Mouse (Mus musculus) heart, postnatal 14 days (tissue): Measurements from ENCODE around the gene Cbx7. TPM values are rescaled to one million over a fixed set of nuclear protein-coding genes. Genes with fewer than 3 reads are reported as not detected.

Experiments
- DNase-seq, 2 experiments: peaks; one replicate each; pipeline ENCODE4 v3.0.0; 2021 to 2022
- intact Hi-C: fragments of 180-260 bp; cut with DNase I; formaldehyde crosslinking; loops from one replicate; pipeline ENCODE4 v1.15.1; 2025
- long read RNA-seq, 2 experiments: library from polyadenylated mRNA; stranded (forward); transcript quantifications; one replicate each; pipeline ENCODE4 v2.0.0; 2021
- total RNA-seq, 2 experiments: library from RNA; stranded (reverse); gene quantifications; 2 replicates each; pipeline ENCODE4 v1.2.3; 2021

Gene Cbx7
- 1 to 10 TPM; 3.6 to 7.8 TPM for total RNA-seq
- long read RNA-seq, experiment 1, partial matches to known transcripts: 2 of 7 reads
- long read RNA-seq, experiment 1, other reads (novel, unspliced or antisense): 2 of 7 reads
- long read RNA-seq, experiment 2, partial matches to known transcripts: 6 of 14 reads
- long read RNA-seq, experiment 2, other reads (novel, unspliced or antisense): 4 of 14 reads

DNA sequence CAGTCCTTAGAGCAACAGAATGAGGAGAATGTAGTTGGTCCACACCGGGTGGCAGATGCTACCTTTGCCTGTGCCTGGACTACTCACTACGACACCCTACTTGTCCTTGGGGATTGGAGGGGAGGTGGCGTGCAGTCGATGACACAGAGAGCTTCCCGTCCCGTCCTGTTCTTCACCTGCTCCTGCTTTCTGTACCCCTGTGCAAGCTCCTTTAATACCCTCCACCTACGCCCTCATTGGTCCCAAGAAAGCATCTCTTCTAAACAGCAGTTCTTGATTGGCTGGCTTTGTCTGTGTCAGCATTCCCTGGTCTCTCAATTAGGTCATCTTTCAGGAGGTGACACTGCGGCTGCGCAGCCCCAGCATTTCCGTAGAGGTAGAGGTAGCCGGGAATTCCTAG lies at the start of gene Cbx7:
Cbx7 (minus strand) TSS at position 180 of the 400 bp plus-strand sequence.
- intact Hi-C loops: no loop called here
- no peak for DNase-seq

- intact Hi-C loops: no loop called here
- DNase-seq: no peak
Observed at GRCm38 (mm10) chr15:80020516-80020915, 49.6 kb upstream of the Cbx7 start.

- intact Hi-C loops: no loop called here
- no peak for DNase-seq
Observed at GRCm38 (mm10) chr15:80019625-80020024, 48.7 kb upstream of the Cbx7 start.

DNA sequence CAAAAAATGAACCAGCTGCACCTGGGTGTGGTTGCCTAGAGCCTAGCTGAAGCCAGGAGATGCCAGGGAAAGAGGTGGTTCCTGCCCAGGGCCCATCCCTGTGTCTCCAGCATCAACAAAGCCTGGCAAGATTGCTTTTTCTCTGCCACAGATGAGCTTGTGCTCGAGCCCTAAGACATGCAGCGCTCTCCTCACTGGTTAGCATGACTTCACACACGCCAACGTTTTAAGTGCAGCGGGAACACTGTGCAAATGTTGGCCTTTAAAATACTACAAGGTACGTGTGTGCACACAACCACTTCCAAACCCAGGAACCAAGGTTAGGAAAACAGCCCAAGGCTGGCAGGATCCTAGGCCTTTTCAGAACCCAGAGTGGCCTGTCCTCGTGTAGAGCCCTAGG lies 48.3 kb upstream of the Cbx7 start:
- DNase-seq: no peak
- intact Hi-C loops: no loop called here

GRCm38 (mm10) chr15:80016563-80017301 lies 45.8 kb upstream of the Cbx7 start:
- no peak for DNase-seq
- intact Hi-C loops: no loop called here

DNA sequence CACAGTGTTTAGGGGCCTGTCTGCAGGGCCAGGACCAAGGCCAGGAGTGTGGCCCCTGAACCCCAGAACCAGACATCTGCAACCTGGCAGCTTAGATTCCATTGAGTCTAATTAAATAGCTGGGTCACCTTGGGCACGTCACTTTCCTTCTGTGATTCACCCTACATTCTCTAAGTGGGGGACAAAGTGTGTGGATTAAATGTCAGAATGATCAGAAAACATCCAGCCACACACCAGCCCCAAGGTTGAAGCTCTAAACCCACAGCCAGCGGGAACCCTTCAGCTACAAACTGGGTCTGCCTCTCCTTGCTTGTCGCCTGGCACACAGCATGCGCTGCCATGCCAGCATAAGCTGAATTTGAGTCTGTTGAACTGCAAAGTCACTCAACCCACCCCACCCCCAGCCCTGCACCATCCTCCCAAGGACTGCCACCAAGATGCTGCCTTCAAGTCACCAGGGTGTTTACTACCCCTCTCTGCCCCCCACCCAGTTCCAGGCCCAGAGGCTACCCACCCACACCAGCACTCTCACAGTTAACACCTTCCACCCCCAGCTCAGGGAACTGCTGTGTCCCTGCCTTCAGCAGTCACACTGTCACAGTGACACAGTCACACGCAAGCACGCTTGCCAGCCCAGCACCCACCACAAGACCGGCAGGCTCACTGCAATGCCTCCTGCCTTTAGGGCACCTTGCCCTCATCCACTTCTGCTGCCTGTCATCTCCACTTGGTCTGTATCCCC lies 44.5 kb upstream of the Cbx7 start:
- intact Hi-C loops: no loop called here
- DNase-seq: no peak

GRCm38 (mm10) chr15:80014321-80015210 lies 43.6 kb upstream of the Cbx7 start, which contains the start of gene Pdgfb:
Gene Pdgfb, minus strand, starts transcription at chr15:80014977.
- intact Hi-C loops: loop anchor here (1.0 kb wide), 1 partner anchor 36 kb away; no protein-coding TSS in a partner anchor
- DNase-seq: peak; percentile 78 to 79

DNA sequence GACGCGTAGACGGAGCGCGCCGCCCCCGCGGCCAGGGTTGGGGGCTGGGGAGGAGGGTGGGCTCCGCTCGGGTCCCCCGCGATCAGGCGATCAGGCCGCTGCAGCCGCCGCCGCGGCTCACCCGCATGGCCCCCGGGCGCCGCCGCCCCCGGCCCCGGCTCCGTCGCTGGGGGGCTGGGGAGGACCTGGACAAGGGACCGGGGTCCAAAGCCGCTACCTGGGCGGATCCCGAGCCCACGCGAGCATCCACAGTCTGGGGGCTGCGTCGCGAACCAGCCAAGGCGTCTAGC lies 43.1 kb upstream of the Cbx7 start:
- intact Hi-C loops: loop anchor here (1.0 kb wide), 1 partner anchor 36 kb away; no protein-coding TSS in a partner anchor
- no peak for DNase-seq

GRCm38 (mm10) chr15:80013256-80014030 lies 42.5 kb upstream of the Cbx7 start:
- intact Hi-C loops: loop anchor here (1.0 to 2.0 kb wide), 3 partner anchors 37 to 61 kb away; no protein-coding TSS in a partner anchor
- no peak for DNase-seq

DNA sequence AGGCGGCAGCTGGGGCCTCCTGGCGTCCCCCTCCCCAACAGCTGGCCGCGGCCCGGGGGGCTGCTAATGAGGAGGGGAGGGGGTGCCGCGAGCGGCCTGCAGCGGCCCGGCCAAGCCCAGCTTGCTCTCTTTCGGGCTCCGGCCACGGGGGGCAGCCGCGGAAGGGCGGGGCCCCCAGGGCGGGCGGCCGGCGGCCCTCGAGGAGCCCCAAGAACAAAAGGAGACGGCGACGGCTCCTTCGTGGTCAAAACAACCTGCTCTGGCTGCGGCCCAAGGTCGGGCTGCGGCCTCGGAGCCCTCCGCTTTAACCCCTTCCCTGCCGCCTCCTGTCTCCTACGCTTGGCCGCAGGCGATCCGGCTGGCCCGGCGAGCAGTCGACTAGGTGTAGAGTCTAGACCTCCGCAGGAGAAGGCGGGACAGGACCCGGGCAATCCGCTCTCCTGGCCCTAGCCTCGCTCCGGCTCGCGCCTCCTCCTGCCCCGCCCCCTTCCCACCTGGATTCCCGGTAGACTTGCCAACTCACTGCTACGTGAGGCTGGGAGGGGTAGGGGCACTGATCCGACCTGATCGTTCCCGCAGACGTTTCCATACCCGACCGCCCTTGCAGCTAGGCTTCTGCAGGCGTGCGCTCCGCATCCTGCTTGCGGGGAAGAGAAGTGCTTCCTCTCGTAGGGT lies 41.7 kb upstream of the Cbx7 start:
- DNase-seq: peak; percentile 63 to 73
- intact Hi-C loops: loop anchor here (2.0 kb wide), 2 partner anchors 60 kb away; no protein-coding TSS in a partner anchor

DNA sequence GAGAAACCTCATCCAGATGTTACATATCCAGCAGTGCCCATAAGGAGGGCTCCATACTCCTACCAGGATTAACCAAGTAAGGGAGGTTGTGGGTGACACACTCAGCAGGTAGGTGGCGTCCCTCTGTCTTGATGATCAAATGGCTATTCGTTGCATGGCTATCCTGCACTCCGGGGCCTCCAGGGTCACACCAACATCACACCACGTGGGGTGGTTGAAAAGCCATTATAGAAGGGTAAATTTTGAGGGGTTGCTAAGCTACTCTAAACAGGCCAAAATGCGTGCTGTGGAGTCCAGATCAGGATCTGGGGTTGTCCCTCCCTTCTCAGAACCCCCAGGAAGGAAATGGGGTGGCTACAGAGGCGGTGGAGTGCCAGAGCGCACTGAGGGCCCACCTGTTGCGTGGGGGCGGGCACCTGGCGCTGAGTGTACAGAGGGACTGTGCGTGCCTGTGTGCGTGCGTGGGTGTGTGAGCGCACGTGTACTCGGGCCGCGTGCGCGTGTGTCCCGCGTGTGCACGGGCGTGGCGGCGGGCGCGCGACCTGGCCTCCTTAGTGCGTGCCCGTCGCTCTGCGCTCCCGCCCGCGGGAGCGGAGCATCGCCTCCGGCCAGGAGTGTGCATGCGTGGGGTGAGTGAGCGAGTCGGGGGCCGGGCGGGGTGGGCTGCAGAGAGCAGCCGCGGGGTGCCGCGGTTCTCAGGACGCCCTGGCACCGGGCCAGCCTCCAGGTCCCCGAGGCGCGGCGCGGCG lies 41.0 kb upstream of the Cbx7 start:
- intact Hi-C loops: loop anchor here (2.0 kb wide), 2 partner anchors 59 to 61 kb away; no protein-coding TSS in a partner anchor
- DNase-seq: peak in 1 of 2 experiments; percentile 44

DNA sequence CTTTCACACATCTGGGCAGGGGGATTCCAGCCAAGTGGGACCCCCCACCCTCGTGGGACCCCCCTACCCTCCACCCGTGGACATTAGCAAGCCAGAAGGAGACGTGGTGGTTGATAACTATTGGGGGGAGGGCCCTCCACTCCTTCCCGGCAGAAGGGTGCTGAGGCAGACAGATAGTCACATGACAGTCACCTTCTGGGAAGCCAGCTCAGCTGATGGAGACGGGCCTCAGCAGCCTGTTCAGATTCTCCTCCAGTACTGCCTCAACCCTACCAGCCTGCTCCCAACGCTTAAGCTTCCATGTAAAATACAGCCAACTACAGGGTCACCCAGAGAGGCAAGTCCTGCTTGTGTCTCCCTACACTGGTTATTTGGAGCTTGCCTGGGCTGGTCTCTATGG lies 40.3 kb upstream of the Cbx7 start:
- intact Hi-C loops: no loop called here
- no peak for DNase-seq

GRCm38 (mm10) chr15:80010182-80010558 lies 39.3 kb upstream of the Cbx7 start:
- intact Hi-C loops: no loop called here
- DNase-seq: peak in 1 of 2 experiments; percentile 57

- DNase-seq: no peak
- intact Hi-C loops: no loop called here
Observed at GRCm38 (mm10) chr15:80009421-80010181, 38.7 kb upstream of the Cbx7 start.

DNA sequence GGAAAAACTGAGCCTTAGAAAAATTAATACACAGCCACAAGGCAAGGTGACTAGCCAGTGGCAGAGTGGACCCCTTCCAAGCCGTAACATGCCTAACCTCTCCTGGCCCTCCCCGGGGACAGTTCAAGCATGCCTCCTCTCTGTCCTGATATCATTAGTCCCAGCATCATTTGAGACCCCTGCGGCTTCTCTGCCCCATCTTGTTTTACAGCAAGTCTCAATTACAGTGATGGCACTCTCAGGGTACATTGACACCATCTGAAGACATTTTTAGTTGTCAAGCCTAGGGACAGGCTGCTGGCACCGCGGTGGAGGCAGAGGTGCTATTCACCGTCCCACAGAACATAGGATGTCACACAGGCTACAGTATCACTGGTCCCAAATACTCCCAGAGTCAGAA lies 37.5 kb upstream of the Cbx7 start:
- DNase-seq: no peak
- intact Hi-C loops: no loop called here

DNA sequence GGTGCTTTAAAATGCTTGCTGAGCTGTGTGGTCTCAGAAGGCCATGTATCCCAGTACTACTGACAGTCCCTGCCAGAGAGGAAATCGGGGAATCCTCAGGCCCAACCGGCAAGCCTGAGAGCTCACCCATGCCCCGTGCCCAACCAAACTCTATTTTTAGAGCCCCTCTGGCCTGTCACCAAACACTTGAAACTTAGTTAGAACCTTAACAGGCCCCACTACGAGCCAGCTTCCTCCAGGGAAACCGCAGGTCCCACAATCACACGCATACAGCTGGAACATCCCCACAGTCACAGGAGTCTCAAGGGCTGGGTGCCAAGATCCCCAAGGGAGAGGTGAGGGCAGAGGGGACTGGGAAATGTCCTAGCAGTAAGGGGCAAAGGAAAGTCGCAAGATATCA lies 35.2 kb upstream of the Cbx7 start:
- intact Hi-C loops: no loop called here
- DNase-seq: peak; percentile 69 to 81

GRCm38 (mm10) chr15:80005436-80005835 lies 34.5 kb upstream of the Cbx7 start:
- intact Hi-C loops: loop anchor here (2.0 kb wide), 2 partner anchors 45 to 55 kb away; no protein-coding TSS in a partner anchor

More at GRCm38 (mm10) chr15:80005436-80005835, 34.5 kb upstream of the Cbx7 start:
- DNase-seq: no peak
